Mouse (Mus musculus) ES-CJ7 (cell line): ENCODE measurements around the gene Ralgps2.

Experiments used
- DNase-seq: peaks from one replicate; pipeline ENCODE4 v3.0.0; 2011; ENCODE audit warnings: low read depth, low spot score

The Ralgps2 gene

DNA sequence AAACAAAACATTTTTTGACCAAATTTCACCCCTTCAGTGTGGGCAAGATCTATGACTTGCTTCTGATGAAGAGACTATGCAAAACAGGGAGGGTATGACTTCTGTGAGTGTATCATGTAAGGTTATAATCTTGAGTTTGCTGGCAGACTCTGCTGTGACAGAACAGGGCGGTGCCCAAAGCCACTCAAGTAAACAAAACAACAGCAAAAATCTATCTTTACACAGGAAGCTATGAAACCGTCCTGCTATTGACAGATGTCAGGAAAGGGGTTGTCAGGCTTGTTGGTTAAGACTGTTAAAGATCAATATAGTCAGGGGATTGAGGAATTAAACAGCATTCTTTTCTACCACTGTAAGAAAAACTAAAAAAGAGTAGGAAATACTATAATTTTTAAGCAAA, 33.8 kb downstream of the Ralgps2 start:
- no peak for DNase-seq

DNA sequence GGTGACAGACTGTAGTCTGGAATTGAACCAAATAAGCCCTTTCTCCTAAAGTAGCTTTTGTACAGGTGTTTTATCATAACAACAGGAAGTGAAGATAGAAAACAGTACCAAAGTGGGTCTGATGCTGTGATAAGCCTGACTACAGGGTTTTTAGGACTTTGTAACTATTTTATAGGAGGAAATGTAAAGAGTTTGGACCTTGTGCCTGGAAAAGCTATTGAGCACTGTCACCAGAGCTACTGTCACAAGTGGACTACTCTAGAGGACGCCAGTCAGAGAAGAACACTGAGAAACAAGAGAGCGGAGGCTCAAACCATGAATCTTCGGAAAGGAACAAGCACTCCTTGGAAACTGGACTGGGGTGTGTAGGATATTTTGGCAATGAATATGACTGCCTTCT, 35.5 kb downstream of the Ralgps2 start:
- no peak for DNase-seq

DNA sequence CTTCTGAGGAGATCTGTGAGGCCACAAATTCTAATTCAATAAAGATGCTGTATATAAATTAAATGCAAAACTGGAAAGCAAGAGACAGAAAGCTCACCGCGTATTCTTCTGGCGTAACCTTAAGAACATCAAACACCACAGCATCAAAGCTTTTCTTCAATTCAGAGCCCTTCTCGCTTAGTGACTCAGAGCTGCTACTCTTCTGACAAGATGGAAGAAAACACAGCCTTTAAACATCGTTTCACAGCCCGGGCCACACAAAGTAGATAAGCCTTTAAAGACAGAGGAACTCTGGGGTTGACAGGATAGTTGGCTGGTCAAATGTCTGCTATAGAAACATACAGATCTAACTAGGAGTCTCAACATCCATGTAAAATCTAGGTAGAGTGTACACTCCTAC, 37.7 kb downstream of the Ralgps2 start:
- DNase-seq: no peak

DNA sequence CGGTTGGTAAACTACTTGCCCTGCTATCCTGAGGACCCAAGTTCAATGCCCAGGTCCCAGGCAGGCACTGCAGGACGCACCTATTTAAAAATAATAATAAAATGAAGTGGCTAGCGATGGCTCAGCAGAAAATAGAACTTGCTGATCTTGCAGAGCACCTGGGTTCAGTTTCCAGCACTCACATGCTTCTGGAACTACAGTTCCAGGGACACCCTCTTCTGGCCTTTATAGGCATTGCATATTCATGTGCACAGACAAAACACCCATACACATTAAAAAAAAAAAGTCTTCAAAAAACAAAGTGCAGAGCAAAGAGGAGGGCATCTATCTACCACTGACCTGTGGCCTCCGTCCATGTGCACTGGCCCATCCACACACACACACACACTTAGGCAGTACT, 47.9 kb downstream of the Ralgps2 start:
- peak; percentile 57 for DNase-seq

DNA sequence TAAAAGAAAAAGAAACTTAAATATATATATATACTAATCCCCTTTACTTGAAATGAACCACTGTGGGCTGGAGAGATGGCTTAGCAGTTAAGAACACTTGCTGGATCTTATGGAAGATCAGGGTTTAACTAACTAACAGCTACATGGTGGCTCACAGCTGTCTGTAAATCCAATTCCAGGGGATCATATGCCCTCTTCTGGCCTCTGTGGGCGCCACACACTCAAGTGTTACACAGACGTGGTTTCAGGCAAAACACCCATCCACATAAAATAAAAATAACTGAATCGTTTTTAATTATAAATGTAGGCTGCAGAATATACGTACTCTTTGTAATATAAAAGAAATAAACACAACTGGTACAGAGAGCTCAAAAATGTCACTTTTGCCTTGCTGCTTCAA, 50.6 kb downstream of the Ralgps2 start:
- peak; percentile 42 for DNase-seq

- no peak for DNase-seq
Measured at GRCm38 (mm10) chr1:156885879-156886278, 53.5 kb downstream of the Ralgps2 start.

DNA sequence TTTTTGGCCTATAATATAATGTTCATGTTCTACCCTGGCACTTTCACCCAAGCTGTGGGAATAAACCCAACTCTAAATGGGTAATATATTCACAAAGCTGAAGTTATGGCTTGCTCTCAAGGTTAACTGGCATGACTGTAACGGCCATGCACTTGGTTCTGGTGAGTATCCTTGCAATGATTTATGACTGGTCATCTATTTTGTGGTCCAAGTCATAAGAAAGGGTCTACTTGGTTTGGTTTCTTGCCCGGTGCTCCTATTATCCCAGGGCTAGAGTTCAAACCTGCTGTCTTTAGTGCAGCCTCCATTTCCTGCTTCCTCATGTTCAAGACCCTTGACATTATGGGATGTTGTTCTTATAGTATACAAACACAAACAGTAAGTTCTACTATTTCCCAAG, 54.6 kb downstream of the Ralgps2 start:
- no peak for DNase-seq

GRCm38 (mm10) chr1:156870616-156871015, 68.8 kb downstream of the Ralgps2 start:
- no peak for DNase-seq

- DNase-seq: no peak
Measured at GRCm38 (mm10) chr1:156870028-156870427, 69.4 kb downstream of the Ralgps2 start.

DNA sequence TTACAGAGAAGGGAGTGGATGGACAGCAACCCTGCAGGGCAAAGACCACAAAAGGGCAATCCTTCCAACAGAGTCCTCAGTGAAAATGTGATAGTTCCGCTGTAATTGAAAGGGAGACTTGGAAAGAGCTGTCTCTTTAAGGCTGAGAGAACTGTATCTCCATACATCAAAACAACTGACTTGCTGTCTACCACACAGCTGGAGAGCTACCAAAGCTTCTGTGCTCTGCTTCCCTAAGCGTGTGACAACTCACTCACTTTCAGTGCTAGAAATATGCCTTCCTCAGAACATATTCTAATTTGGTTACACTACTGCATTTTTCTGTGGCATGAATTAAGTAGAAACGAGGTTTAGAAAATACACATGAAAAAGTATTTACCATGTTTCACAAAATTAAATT, 75.2 kb downstream of the Ralgps2 start:
- no peak for DNase-seq

DNA sequence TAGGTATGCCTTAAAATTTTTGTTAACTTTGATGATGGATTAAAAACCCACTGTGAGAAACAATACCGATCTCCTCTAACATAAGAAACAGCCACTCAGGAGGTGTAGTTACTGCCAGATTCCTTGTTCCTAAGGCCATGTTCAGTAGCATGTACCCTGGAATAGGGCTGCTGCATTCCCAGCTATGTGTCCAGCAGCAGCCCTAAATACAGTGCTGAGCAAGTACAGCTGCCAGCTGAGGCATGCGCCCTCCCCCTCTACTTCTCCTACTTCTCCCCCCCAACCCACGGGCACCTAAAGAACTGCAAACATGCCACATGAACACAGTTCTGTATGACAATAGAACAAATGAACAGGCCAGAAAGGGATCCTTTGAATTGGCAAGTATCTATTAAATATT, 75.7 kb downstream of the Ralgps2 start:
- DNase-seq: no peak

GRCm38 (mm10) chr1:156861475-156862043, 77.9 kb downstream of the Ralgps2 start:
- no peak for DNase-seq

GRCm38 (mm10) chr1:156860266-156860665, 79.2 kb downstream of the Ralgps2 start:
- no peak for DNase-seq

- DNase-seq: no peak
Measured at GRCm38 (mm10) chr1:156859711-156860250, 79.6 kb downstream of the Ralgps2 start.

DNA sequence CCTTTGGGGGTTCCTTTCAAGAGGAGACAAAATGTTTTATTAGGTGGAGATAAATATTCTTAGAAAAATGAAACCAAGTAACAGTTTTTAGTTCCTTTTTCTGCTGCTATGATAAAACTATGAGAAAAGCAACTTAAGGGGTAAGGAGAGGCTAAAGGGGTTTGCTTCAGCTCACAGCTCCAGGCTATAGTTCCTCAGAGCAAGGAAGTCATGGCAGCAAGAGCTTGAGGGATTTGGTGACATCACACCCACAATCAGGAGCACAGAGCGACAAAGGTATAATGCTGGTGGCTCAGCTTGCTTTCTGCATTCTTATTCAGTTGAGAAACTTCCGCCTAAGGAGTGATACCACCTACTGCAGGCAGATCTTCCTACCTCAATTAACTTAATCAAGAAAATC, 80.3 kb downstream of the Ralgps2 start:
- DNase-seq: no peak

DNA sequence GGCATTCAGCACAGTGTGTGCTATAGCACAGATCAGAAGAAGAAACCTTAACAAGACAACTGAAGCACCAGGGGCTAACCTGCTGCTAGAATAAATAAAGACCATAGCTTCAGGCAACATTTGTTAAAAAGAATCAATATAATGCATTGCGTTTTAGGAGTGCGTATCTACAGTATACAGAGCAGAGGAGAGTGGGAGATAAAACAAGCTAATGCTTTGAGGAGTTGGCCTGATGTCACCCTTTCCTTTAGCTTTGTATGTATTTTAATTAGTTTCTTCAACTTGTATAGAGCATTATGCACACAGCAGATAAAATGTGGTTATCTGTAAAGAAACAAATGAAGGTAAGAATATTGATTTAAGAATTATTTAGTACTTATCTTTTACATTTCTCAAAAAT, 82.8 kb downstream of the Ralgps2 start:
- DNase-seq: no peak

- DNase-seq: no peak
Measured at GRCm38 (mm10) chr1:156854558-156854957, 84.9 kb downstream of the Ralgps2 start.

DNA sequence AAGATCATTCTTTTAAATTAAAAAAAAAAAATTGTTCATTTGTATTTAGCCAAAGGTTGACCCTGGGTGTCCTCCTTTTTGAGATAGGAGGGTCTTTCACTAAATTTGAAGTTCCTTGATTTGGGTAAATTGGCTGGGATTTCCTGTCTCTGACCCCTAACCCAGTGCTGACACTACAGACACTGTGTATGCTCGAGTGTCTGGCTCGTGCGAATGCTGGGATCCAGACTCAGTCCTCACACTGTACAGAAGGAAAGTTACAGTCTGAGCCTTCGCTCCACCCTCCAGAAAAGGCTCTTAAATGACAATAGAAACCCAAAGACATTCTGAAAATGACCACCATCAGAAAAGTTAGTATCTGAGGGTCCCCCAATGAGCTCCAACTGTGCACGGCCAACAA, 86.6 kb downstream of the Ralgps2 start:
- no peak for DNase-seq

- DNase-seq: no peak
Measured at GRCm38 (mm10) chr1:156852409-156852808, 87.0 kb downstream of the Ralgps2 start.

GRCm38 (mm10) chr1:156847098-156847497, 92.3 kb downstream of the Ralgps2 start:
- DNase-seq: no peak

DNA sequence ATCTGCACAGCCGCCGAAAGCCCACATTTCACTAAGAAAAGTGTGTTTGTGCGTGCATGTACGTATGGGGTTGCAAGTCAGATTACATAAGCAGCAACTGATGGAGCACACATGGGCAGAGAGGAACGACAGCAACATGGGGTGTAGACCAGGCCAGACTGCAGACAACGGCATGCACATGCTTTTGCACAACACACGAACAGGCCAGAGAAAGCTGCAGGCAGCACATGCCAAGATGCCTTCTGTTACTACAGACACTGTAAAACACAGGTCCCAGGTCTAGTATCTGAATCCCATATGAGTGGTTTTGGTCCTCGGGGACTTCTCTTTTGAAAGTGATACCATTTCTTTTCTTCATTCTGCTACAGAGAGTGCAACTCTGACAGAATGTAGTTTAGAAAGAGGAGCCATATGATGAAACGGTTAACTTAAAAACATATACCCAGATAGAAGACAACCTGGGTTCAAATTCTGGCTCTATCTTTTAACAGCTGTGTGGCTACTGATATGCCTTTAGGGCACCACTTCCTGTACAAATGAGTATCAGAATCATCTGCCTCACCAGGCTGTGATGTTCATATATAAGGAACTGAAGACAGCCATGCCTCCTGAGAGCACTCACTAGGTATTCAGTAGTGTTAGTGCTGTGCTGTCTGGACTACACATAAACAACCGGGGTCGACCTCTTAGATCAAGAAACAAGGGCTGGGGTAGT, 97.6 kb downstream of the Ralgps2 start:
- no peak for DNase-seq

DNA sequence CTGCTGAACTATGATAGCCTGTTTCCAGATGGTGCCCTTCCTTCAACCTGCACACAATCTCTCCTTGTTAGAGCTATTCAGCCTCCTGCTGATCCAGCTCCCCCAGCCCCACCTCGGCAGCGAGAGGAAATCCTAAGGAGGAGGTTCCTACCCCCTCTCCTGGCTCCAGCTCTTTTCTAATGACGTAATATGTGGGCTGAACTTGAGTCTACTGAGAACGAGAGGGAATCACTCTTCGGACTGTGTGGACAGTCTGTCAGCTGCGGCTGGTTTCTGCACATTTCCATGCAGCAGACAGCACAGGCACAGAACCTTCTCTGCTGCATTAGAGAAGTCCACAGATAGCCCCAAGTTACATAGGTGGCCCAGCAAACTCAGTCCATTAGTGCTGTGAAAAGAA, 100.7 kb downstream of the Ralgps2 start:
- DNase-seq: no peak

GRCm38 (mm10) chr1:156838177-156838576, 101.2 kb downstream of the Ralgps2 start, which contains the start of gene Angptl1:
Gene Angptl1, plus strand, starts transcription at chr1:156838562.
- DNase-seq: no peak
